Mouse (Mus musculus) lung, embryonic 14.5 days (tissue): ENCODE measurements around the gene Hist1h2bg. TPM values are rescaled to one million over a fixed set of nuclear protein-coding genes. Genes with fewer than 3 reads are reported as not detected.
"Not testable (repeated sequence)": the region's sequence is repeated elsewhere in the genome, so short reads cannot be mapped to it uniquely, and the experiment has no call there.

Experiments
- ATAC-seq: fragments of 200-750 bp; cut with Nextera tagmentation; 2 replicates; pipeline ENCODE4 v1.8.0; 2017; ENCODE audit warnings: mild to moderate bottlenecking, moderate TSS enrichment, moderate library complexity; ENCODE audit not compliant: insufficient read depth
- DNase-seq: peaks from one replicate; pipeline ENCODE4 v3.0.0-alpha.2; 2015
- H3K27ac ChIP-seq: fragments of 300-500 bp; sonication (generic); 2 replicates; pipeline ENCODE4 v1.5.1; 2014; ENCODE audit warnings: low read depth, mild to moderate bottlenecking, moderate library complexity
- H3K27me3 ChIP-seq: fragments of 300-500 bp; sonication (generic); 2 replicates; pipeline ENCODE4 v1.6.1; 2014; ENCODE audit warnings: low read length, control low read depth; ENCODE audit not compliant: insufficient read depth
- H3K36me3 ChIP-seq: fragments of 300-500 bp; sonication (generic); 2 replicates; pipeline ENCODE4 v1.6.1; 2014; ENCODE audit warnings: control low read depth; ENCODE audit not compliant: insufficient read depth
- H3K4me1 ChIP-seq: fragments of 300-500 bp; sonication (generic); 2 replicates; pipeline ENCODE4 v1.6.1; 2014; ENCODE audit warnings: antibody characterized with exemption, control low read depth; ENCODE audit not compliant: insufficient read depth
- H3K4me2 ChIP-seq: fragments of 300-500 bp; sonication (generic); 2 replicates; pipeline ENCODE4 v1.6.1; 2014; ENCODE audit warnings: mild to moderate bottlenecking
- H3K4me3 ChIP-seq: fragments of 300-500 bp; sonication (generic); 2 replicates; pipeline ENCODE4 v1.5.1; 2014; ENCODE audit warnings: low read depth, low read length
- H3K9ac ChIP-seq: fragments of 300-500 bp; sonication (generic); 2 replicates; pipeline ENCODE4 v1.6.1; 2014
- H3K9me3 ChIP-seq: fragments of 300-500 bp; sonication (generic); 2 replicates; pipeline ENCODE4 v1.6.1; 2016; ENCODE audit warnings: low read depth, low read length, control low read depth
- CTCF ChIP-seq: IDR thresholded peaks from 2 replicates; pipeline ENCODE4 v1.5.1; 2016; ENCODE audit warnings: antibody characterized with exemption, low read depth
- WGBS: fragments of 180-500 bp; shearing (Covaris S2); extraction: QIAGEN DNeasy Blood & Tissue Kit; methylation state at CpG from one replicate; pipeline ENCODE4 v1.1.7; 2014; 5-methylcytosine and 5-hydroxymethylcytosine counted together
- polyA plus RNA-seq: library from polyadenylated mRNA; unstranded; fragments of >200 nt; fragmentation: Nextera tagmentation; extraction: Ambion mirVana; gene quantifications from 2 replicates; pipeline ENCODE4 v1.2.1, GENCODE M21; 2014

Hist1h2bg gene
- polyA plus RNA-seq, 1 experiment from 2014 or later, result 14.9 TPM

DNA sequence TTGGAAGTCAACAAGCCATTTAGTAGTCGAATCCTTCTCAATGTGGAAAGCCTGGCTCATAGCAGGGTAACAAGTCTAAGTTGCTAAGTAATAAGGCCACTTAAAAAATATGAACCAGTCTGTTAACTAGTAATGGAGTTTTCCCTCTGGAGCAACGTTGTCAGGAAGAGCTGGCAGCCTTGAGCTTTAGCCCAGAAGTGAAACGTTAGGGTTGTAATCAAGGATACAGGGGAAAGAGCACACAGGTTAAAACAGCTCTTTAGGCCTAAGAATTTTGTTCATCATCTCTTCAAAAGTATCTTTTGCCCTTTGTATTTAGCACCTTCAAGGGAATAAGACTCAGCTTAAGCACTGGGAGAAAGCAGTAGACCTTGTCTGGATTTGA lies 20.4 kb upstream of the Hist1h2bg start:
- Histone ChIP-seq H3K27ac (peak overlapping the region; percentile 98), H3K36me3 (no peaks in the 10 kb centered on the region), H3K4me2 (peak overlapping the region; percentile 76), H3K4me3 (peak overlapping the region; percentile 46), H3K27me3 (no peaks in the 10 kb centered on the region), H3K9me3 (no peaks in the 10 kb centered on the region), H3K4me1 (peaks cover 4% of the 10 kb centered on the region; the same call in 1 of the 2 replicates), H3K9ac (peak overlapping the region; percentile 72)
- WGBS, result 2% methylated on average over 3 of the region's 3 CpGs
- TF ChIP-seq CTCF, result no peak
- DNase-seq (peak; percentile 68), ATAC-seq (no peak)

GRCm38 (mm10) chr13:23551146-23551834 lies 19.9 kb upstream of the Hist1h2bg start, which contains the start of gene Hist1h4f:
Gene Hist1h4f (minus strand): TSS chr13:23551648.
- peak within 1 kb of the TSS; percentile 76 for H3K4me2 ChIP-seq
- peak within 1 kb of the TSS; percentile 46 for H3K4me3 ChIP-seq
- H3K9me3 ChIP-seq, H3K4me1 ChIP-seq, H3K27me3 ChIP-seq, H3K36me3 ChIP-seq: not testable (repeated sequence)
- WGBS, result under 1% methylated on average over 47 of the region's 47 CpGs
- H3K9ac ChIP-seq, result peak within 1 kb of the TSS; percentile 72
- ATAC-seq (peak; percentile 82), DNase-seq (peak; percentile 98)
- H3K27ac ChIP-seq, result peak within 1 kb of the TSS; percentile 98

- DNase-seq (no peak), ATAC-seq (no peak)
- 38% methylated on average over 8 of the region's 8 CpGs for WGBS
- no peak for TF ChIP-seq CTCF
- H3K36me3 ChIP-seq, result no peaks in the 10 kb centered on the region
- peak overlapping the region; percentile 46; the same call in 1 of the 2 replicates for H3K4me3 ChIP-seq
- no peaks in the 10 kb centered on the region for H3K9me3 ChIP-seq
- peak overlapping the region; percentile 13 for H3K9ac ChIP-seq
- no peaks in the 10 kb centered on the region for H3K27me3 ChIP-seq
- peak overlapping the region; percentile 98 for H3K27ac ChIP-seq
- peaks cover 8% of the 10 kb centered on the region for H3K4me1 ChIP-seq
- peak overlapping the region; percentile 76 for H3K4me2 ChIP-seq
Observed at GRCm38 (mm10) chr13:23551931-23552914, 19.0 kb upstream of the Hist1h2bg start.

GRCm38 (mm10) chr13:23552962-23553361 lies 18.2 kb upstream of the Hist1h2bg start, which contains the start of gene Hist1h1d:
Gene Hist1h1d (plus strand): TSS chr13:23553262.
- H3K36me3 ChIP-seq, result no peaks in the 10 kb centered on the region
- no peak for ATAC-seq

DNA sequence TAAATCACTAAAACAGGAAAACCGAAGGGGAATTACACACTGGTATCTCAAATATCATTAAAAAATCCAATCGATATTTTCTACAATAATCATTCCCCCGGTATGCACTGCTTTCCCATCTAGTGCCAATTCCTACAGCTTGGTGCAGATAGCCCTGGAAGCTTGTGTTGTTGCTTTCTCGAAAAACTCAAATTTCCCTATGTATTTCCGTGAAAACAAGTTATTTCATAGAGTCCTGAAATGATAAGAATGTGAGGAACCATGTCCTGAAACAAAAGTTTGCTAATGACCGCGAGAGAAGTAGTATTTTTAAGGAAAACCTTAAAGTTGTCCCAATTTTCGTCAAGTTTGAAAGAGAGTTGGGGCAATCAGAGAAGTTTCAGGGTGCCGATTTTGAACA lies 16.8 kb upstream of the Hist1h2bg start:
- no peak for ATAC-seq
- 16% methylated on average over 9 of the region's 9 CpGs for WGBS
- no peak for TF ChIP-seq CTCF

More at GRCm38 (mm10) chr13:23552962-23553361, 18.2 kb upstream of the Hist1h2bg start, which contains the start of gene Hist1h1d:
- peak within 1 kb of the TSS; percentile 100 for H3K27ac ChIP-seq
- H3K27me3 ChIP-seq, result no peaks in the 10 kb centered on the region
- H3K9me3 ChIP-seq, result no peaks in the 10 kb centered on the region
- H3K9ac ChIP-seq, result peak within 1 kb of the TSS; percentile 97
- no peak for DNase-seq
- peak within 1 kb of the TSS; percentile 85 for H3K4me2 ChIP-seq
- peaks cover 8% of the 10 kb centered on the region for H3K4me1 ChIP-seq
- H3K4me3 ChIP-seq, result 0 out of 2 replicates have a peak within 1 kb of the TSS, but pooled peaks have one; percentile 46
- TF ChIP-seq CTCF, result no peak

DNA sequence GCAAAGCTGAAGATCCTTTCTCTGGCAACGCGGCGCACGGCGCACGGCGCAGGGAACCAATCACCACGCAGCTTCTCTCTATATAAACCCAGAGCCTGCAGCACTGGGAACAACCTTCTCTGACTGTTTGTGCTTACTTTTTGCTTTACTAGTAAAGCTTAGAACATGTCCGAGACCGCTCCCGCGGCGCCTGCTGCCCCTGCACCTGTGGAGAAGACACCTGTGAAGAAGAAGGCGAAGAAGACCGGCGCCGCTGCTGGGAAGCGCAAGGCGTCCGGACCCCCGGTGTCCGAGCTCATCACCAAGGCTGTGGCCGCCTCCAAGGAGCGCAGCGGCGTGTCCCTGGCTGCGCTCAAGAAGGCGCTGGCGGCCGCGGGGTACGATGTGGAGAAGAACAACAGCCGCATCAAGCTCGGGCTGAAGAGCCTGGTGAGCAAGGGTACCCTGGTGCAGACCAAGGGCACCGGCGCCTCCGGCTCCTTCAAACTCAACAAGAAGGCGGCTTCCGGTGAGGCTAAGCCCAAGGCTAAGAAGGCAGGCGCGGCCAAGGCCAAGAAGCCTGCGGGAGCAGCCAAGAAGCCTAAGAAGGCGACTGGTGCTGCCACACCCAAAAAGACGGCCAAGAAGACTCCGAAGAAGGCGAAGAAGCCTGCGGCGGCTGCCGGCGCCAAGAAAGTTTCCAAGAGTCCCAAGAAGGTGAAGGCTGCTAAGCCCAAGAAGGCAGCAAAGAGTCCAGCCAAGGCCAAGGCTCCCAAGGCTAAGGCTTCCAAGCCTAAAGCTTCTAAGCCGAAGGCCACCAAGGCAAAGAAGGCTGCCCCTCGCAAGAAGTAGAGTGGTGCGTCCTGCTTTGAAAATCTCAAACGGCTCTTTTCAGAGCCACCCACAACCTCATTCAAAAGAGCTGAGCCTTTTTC lies 16.0 kb upstream of the Hist1h2bg start:
- H3K4me2 ChIP-seq, result peak overlapping the region; percentile 85
- no peaks in the 10 kb centered on the region for H3K9me3 ChIP-seq
- peak overlapping the region; percentile 100 for H3K27ac ChIP-seq
- peak overlapping the region; percentile 50 for H3K4me3 ChIP-seq
- H3K4me1 ChIP-seq, result peaks cover 8% of the 10 kb centered on the region
- DNase-seq (peak; percentile 96), ATAC-seq (peak; percentile 89)
- no peaks in the 10 kb centered on the region for H3K36me3 ChIP-seq
- TF ChIP-seq CTCF, result no peak
- WGBS, result under 1% methylated on average over 54 of the region's 54 CpGs
- H3K27me3 ChIP-seq, result no peaks in the 10 kb centered on the region
- peak overlapping the region; percentile 97 for H3K9ac ChIP-seq

More for the DNA sequence above, 16.8 kb upstream of the Hist1h2bg start:
- Histone ChIP-seq H3K9me3 (no peaks in the 10 kb centered on the region), H3K4me2 (peak overlapping the region; percentile 85), H3K9ac (peak overlapping the region; percentile 97), H3K27me3 (no peaks in the 10 kb centered on the region), H3K27ac (peak overlapping the region; percentile 100), H3K4me1 (peaks cover 8% of the 10 kb centered on the region), H3K4me3 (peak overlapping the region; percentile 50), H3K36me3 (no peaks in the 10 kb centered on the region)
- peak; percentile 51 for DNase-seq
